Mouse (Mus musculus): ENCODE data around the gene Dmpk. TPM values are rescaled to one million over a fixed set of nuclear protein-coding genes. Genes with fewer than 3 reads are reported as not detected.
A peak's percentile ranks its signal among the peaks of the same experiment; 100 is the strongest.

Gene Dmpk
- polyA plus RNA-seq, 1 experiment from 2014 or later: 0.66 TPM

- Histone ChIP-seq H3K27ac (no peak overlapping the region), H3K36me3 (ENCODE audit: inconsistent target) (no peaks in the 10 kb centered on the region), H3K79me2 (ENCODE audit: inconsistent target) (no peaks in the 10 kb centered on the region), H3K4me3 (ENCODE audit: inconsistent target) (no peak overlapping the region)
- WGBS (ENCODE audit: missing documents): 88% methylated on average over 2 of the region's 2 CpGs
Observed at GRCm38 (mm10) chr7:19097217-19097616, 13.6 kb downstream of the Dmpk start.

GRCm38 (mm10) chr7:19097863-19098262 lies 14.2 kb downstream of the Dmpk start:
- no peaks in the 10 kb centered on the region for H3K79me2 ChIP-seq (ENCODE audit: inconsistent target)
- no peaks in the 10 kb centered on the region for H3K36me3 ChIP-seq (ENCODE audit: inconsistent target)
- no peak overlapping the region for H3K4me3 ChIP-seq (ENCODE audit: inconsistent target)
- no peak overlapping the region for H3K27ac ChIP-seq

- no peaks in the 10 kb centered on the region for H3K79me2 ChIP-seq (ENCODE audit: inconsistent target)
- H3K27ac ChIP-seq: no peak overlapping the region
- WGBS (ENCODE audit: missing documents): 98% methylated on average over 7 of the region's 7 CpGs
- H3K36me3 ChIP-seq (ENCODE audit: inconsistent target): no peaks in the 10 kb centered on the region
- no peak overlapping the region for H3K4me3 ChIP-seq (ENCODE audit: inconsistent target)
Observed at GRCm38 (mm10) chr7:19098811-19099210, 15.2 kb downstream of the Dmpk start.

- WGBS (ENCODE audit: missing documents): 91% methylated on average over 1 of the region's 1 CpGs
- H3K27ac ChIP-seq: no peak overlapping the region
Observed at GRCm38 (mm10) chr7:19100290-19100689, 16.6 kb downstream of the Dmpk start.

GRCm38 (mm10) chr7:19103741-19104140 lies 20.1 kb downstream of the Dmpk start:
- Histone ChIP-seq H3K4me3 (ENCODE audit: inconsistent target) (no peak overlapping the region), H3K27ac (no peak overlapping the region), H3K36me3 (ENCODE audit: inconsistent target) (no peaks in the 10 kb centered on the region), H3K79me2 (ENCODE audit: inconsistent target) (no peaks in the 10 kb centered on the region)

More at GRCm38 (mm10) chr7:19100290-19100689, 16.6 kb downstream of the Dmpk start:
- no peak overlapping the region for H3K4me3 ChIP-seq (ENCODE audit: inconsistent target)
- no peaks in the 10 kb centered on the region for H3K36me3 ChIP-seq (ENCODE audit: inconsistent target)
- H3K79me2 ChIP-seq (ENCODE audit: inconsistent target): no peaks in the 10 kb centered on the region

- Histone ChIP-seq H3K4me3 (ENCODE audit: inconsistent target) (no peak overlapping the region), H3K79me2 (ENCODE audit: inconsistent target) (no peaks in the 10 kb centered on the region), H3K36me3 (ENCODE audit: inconsistent target) (no peaks in the 10 kb centered on the region), H3K27ac (no peak overlapping the region)
- 67% methylated on average over 2 of the region's 2 CpGs for WGBS (ENCODE audit: missing documents)
Observed at GRCm38 (mm10) chr7:19104486-19104885, 20.8 kb downstream of the Dmpk start.

GRCm38 (mm10) chr7:19107436-19107835 lies 23.8 kb downstream of the Dmpk start:
- Histone ChIP-seq H3K36me3 (ENCODE audit: inconsistent target) (no peaks in the 10 kb centered on the region), H3K4me3 (ENCODE audit: inconsistent target) (no peak overlapping the region), H3K27ac (no peak overlapping the region), H3K79me2 (ENCODE audit: inconsistent target) (no peaks in the 10 kb centered on the region)
- 61% methylated on average over 3 of the region's 3 CpGs for WGBS (ENCODE audit: missing documents)

- Histone ChIP-seq H3K36me3 (ENCODE audit: inconsistent target) (no peaks in the 10 kb centered on the region), H3K79me2 (ENCODE audit: inconsistent target) (no peaks in the 10 kb centered on the region), H3K27ac (no peak overlapping the region), H3K4me3 (ENCODE audit: inconsistent target) (no peak overlapping the region)
- 89% methylated on average over 1 of the region's 1 CpGs for WGBS (ENCODE audit: missing documents)
Observed at GRCm38 (mm10) chr7:19109565-19109964, 25.9 kb downstream of the Dmpk start.

- 57% methylated on average over 63 of the region's 64 CpGs for WGBS (ENCODE audit: missing documents)
- no peak within 1 kb of the TSS for H3K27ac ChIP-seq
- peaks cover 35% of the 10 kb centered on the region for H3K79me2 ChIP-seq (ENCODE audit: inconsistent target)
- H3K36me3 ChIP-seq (ENCODE audit: inconsistent target): no peaks in the 10 kb centered on the region
- no peak within 1 kb of the TSS for H3K4me3 ChIP-seq (ENCODE audit: inconsistent target)
Observed at GRCm38 (mm10) chr7:19118028-19118771, 34.6 kb downstream of the Dmpk start, which contains the start of gene Gm4969. Gene Gm4969, minus strand, starts transcription at chr7:19118368.

- WGBS (ENCODE audit: missing documents): 92% methylated on average over 7 of the region's 8 CpGs
- Histone ChIP-seq H3K4me3 (ENCODE audit: inconsistent target) (no peak overlapping the region), H3K79me2 (ENCODE audit: inconsistent target) (peaks cover 44% of the 10 kb centered on the region), H3K27ac (no peak overlapping the region), H3K36me3 (ENCODE audit: inconsistent target) (no peaks in the 10 kb centered on the region)
Observed at GRCm38 (mm10) chr7:19119083-19119482, 35.4 kb downstream of the Dmpk start.

- WGBS (ENCODE audit: missing documents): 1% methylated on average over 34 of the region's 34 CpGs
- Histone ChIP-seq H3K27ac (peak within 1 kb of the TSS; percentile 53), H3K79me2 (ENCODE audit: inconsistent target) (peaks cover 51% of the 10 kb centered on the region), H3K36me3 (ENCODE audit: inconsistent target) (no peaks in the 10 kb centered on the region), H3K4me3 (ENCODE audit: inconsistent target) (peak within 1 kb of the TSS; percentile 99)
Observed at GRCm38 (mm10) chr7:19119631-19120429, 36.2 kb downstream of the Dmpk start, which contains the start of gene Fbxo46. Gene Fbxo46, plus strand, starts transcription at chr7:19119859.

GRCm38 (mm10) chr7:19121686-19122085 lies 38.0 kb downstream of the Dmpk start:
- H3K4me3 ChIP-seq (ENCODE audit: inconsistent target): no peak overlapping the region
- no peaks in the 10 kb centered on the region; the same call in 1 of the 2 replicates for H3K36me3 ChIP-seq (ENCODE audit: inconsistent target)
- no peak overlapping the region for H3K27ac ChIP-seq
- WGBS (ENCODE audit: missing documents): 91% methylated on average over 4 of the region's 4 CpGs
- peaks cover 66% of the 10 kb centered on the region for H3K79me2 ChIP-seq (ENCODE audit: inconsistent target)

GRCm38 (mm10) chr7:19124713-19125112 lies 41.1 kb downstream of the Dmpk start:
- Histone ChIP-seq H3K27ac (no peak overlapping the region), H3K36me3 (ENCODE audit: inconsistent target) (no peaks in the 10 kb centered on the region; the same call in 1 of the 2 replicates), H3K4me3 (ENCODE audit: inconsistent target) (no peak overlapping the region), H3K79me2 (ENCODE audit: inconsistent target) (peaks cover 91% of the 10 kb centered on the region)
- 91% methylated on average over 6 of the region's 6 CpGs for WGBS (ENCODE audit: missing documents)

- WGBS (ENCODE audit: missing documents): 96% methylated on average over 5 of the region's 5 CpGs
- peaks cover 72% of the 10 kb centered on the region for H3K79me2 ChIP-seq (ENCODE audit: inconsistent target)
- H3K36me3 ChIP-seq (ENCODE audit: inconsistent target): no peaks in the 10 kb centered on the region; the same call in 1 of the 2 replicates
- no peak overlapping the region for H3K4me3 ChIP-seq (ENCODE audit: inconsistent target)
- H3K27ac ChIP-seq: no peak overlapping the region
Observed at GRCm38 (mm10) chr7:19127744-19128143, 44.1 kb downstream of the Dmpk start.

- H3K36me3 ChIP-seq (ENCODE audit: inconsistent target): no peaks in the 10 kb centered on the region; the same call in 1 of the 2 replicates
- peaks cover 71% of the 10 kb centered on the region for H3K79me2 ChIP-seq (ENCODE audit: inconsistent target)
- no peak overlapping the region for H3K27ac ChIP-seq
- WGBS (ENCODE audit: missing documents): 97% methylated on average over 5 of the region's 5 CpGs
- H3K4me3 ChIP-seq (ENCODE audit: inconsistent target): no peak overlapping the region
Observed at GRCm38 (mm10) chr7:19129396-19129795, 45.7 kb downstream of the Dmpk start.

All from macrophage (primary cell).